Mouse (Mus musculus) bone marrow, adult 2 months (tissue): ENCODE results near the gene Xrra1.

ENCODE experiments used
- CTCF ChIP-seq: fragments of 200-500 bp; IDR thresholded peaks from 2 replicates; pipeline ENCODE4 v1.5.1; 2011; ENCODE audit warnings: low read length, control low read depth; ENCODE audit not compliant: control insufficient read depth, insufficient read depth
- POLR2A ChIP-seq: fragments of 200-500 bp; IDR thresholded peaks from 2 replicates; pipeline ENCODE4 v1.6.1; 2011; ENCODE audit warnings: low read depth, mild to moderate bottlenecking, control low read depth, low read length, borderline replicate concordance; ENCODE audit not compliant: control insufficient read depth

GRCm38 (mm10) chr7:99920416-99920815 lies 61.5 kb downstream of the Xrra1 start:
- TF ChIP-seq CTCF: no peak
- TF ChIP-seq POLR2A: no peak
